Mouse (Mus musculus) intestine, embryonic 14.5 days (tissue): ENCODE measurements around the gene Noxred1. TPM values are rescaled to one million over a fixed set of nuclear protein-coding genes. Genes with fewer than 3 reads are reported as not detected.

ENCODE experiments used
- ATAC-seq: fragments of 200-750 bp; cut with Nextera tagmentation; replicated peaks from 2 replicates; pipeline ENCODE4 v1.8.0; 2017; ENCODE audit warnings: low read depth, moderate number of reproducible peaks, moderate TSS enrichment, moderate library complexity; ENCODE audit not compliant: low FRiP score, low TSS enrichment
- DNase-seq: peaks from one replicate; pipeline ENCODE4 v3.0.0-alpha.2; 2018; ENCODE audit warnings: low spot score
- H3K27ac ChIP-seq: fragments of 300-500 bp; sonication (generic); 2 replicates; pipeline ENCODE4 v1.5.1; 2014; ENCODE audit warnings: low read depth, mild to moderate bottlenecking, control low read depth
- H3K27me3 ChIP-seq: fragments of 300-500 bp; sonication (generic); replicated peaks from 2 replicates; pipeline ENCODE4 v1.6.1; 2014; ENCODE audit warnings: low read length, control low read depth; ENCODE audit not compliant: control insufficient read depth, insufficient read depth
- H3K36me3 ChIP-seq: fragments of 300-500 bp; sonication (generic); 2 replicates; pipeline ENCODE4 v1.6.1; 2014; ENCODE audit warnings: low read length, control low read depth; ENCODE audit not compliant: control insufficient read depth, insufficient read depth
- H3K4me1 ChIP-seq: fragments of 300-500 bp; sonication (generic); replicated peaks from 2 replicates; pipeline ENCODE4 v1.6.1; 2014; ENCODE audit warnings: low read length, control low read depth, mixed read lengths; ENCODE audit not compliant: control insufficient read depth, insufficient read depth
- H3K4me2 ChIP-seq: fragments of 300-500 bp; sonication (generic); 2 replicates; pipeline ENCODE4 v1.6.1; 2014; ENCODE audit warnings: low read length
- H3K4me3 ChIP-seq: fragments of 300-500 bp; sonication (generic); 2 replicates; pipeline ENCODE4 v1.5.1; 2014; ENCODE audit warnings: low read depth, low read length, control low read depth, mixed read lengths
- H3K9ac ChIP-seq: fragments of 300-500 bp; sonication (generic); 2 replicates; pipeline ENCODE4 v1.6.1; 2014; ENCODE audit warnings: mild to moderate bottlenecking, low read length
- H3K9me3 ChIP-seq: fragments of 300-500 bp; sonication (generic); 2 replicates; pipeline ENCODE4 v1.6.1; 2016; ENCODE audit warnings: low read length, control low read depth; ENCODE audit not compliant: control insufficient read depth
- WGBS: fragments of 180-500 bp; shearing (Covaris S2); extraction: QIAGEN DNeasy Blood & Tissue Kit; methylation state at CpG from one replicate; pipeline ENCODE4 v1.1.7; 2014; 5-methylcytosine and 5-hydroxymethylcytosine counted together
- microRNA-seq: library from miRNA; unstranded; fragments of <30 nt; microRNA quantifications from one replicate; pipeline ENCODE4, GENCODE M21; 2016
- polyA plus RNA-seq: library from polyadenylated mRNA; unstranded; fragments of >200 nt; fragmentation: Nextera tagmentation; extraction: Ambion mirVana; gene quantifications from 2 replicates; pipeline ENCODE4 v1.2.1, GENCODE M21; 2014

Noxred1 gene
- polyA plus RNA-seq, 1 experiment from 2014 or later = 0.73 TPM

DNA sequence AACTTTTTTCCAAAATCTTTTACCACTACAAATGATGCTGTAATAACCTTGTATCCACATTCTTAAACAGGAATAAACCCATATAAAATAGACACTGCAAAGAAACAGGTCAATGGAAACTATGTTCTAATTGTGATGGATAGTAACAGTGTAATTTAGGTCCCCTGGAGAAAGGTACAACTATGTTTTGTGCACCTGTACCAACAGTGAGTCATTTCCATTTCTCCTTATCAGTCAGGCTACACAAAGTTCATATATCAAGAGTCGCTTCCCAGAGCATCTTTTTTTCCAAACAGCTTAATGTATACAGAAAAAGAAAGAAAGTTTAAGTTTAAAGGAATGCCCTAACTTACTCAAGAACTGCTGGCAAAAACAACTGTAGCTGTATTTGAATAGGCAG is 43.5 kb downstream of the Noxred1 start:
- Histone ChIP-seq H3K27ac (no peak overlapping the region), H3K4me3 (no peak overlapping the region), H3K36me3 (no peaks in the 10 kb centered on the region), H3K27me3 (no peaks in the 10 kb centered on the region), H3K9ac (no peak overlapping the region), H3K4me2 (no peak overlapping the region), H3K4me1 (peaks cover 6% of the 10 kb centered on the region), H3K9me3 (no peaks in the 10 kb centered on the region)
- 50% methylated on average over 1 of the region's 1 CpGs for WGBS
- ATAC-seq (no peak), DNase-seq (no peak)

DNA sequence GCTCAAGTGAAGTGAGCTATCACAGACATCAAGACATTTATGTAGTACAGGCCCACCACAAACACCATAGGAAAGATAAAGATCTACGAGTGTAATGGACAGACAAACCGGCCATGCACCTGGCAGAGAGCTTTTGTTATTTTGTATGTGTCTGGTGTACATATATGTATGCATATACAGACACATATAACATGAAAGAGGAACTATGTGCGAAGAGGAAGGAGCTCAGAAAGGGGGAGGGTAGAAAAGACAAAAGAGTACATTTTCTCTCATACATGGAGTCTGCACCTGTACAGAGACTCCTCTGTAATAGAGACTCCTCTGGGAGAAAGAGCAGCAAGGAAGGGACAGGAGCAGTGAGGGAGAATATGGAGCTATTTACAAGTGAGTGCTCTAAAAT is 45.5 kb downstream of the Noxred1 start:
- H3K4me3 ChIP-seq = no peak overlapping the region
- no peak overlapping the region for H3K27ac ChIP-seq
- H3K36me3 ChIP-seq = no peaks in the 10 kb centered on the region
- DNase-seq = no peak
- 81% methylated on average over 3 of the region's 3 CpGs for WGBS
- H3K27me3 ChIP-seq = no peaks in the 10 kb centered on the region
- no peak overlapping the region for H3K4me2 ChIP-seq
- ATAC-seq = no peak
- H3K9ac ChIP-seq = no peak overlapping the region
- no peaks in the 10 kb centered on the region for H3K4me1 ChIP-seq
- H3K9me3 ChIP-seq = no peaks in the 10 kb centered on the region

DNA sequence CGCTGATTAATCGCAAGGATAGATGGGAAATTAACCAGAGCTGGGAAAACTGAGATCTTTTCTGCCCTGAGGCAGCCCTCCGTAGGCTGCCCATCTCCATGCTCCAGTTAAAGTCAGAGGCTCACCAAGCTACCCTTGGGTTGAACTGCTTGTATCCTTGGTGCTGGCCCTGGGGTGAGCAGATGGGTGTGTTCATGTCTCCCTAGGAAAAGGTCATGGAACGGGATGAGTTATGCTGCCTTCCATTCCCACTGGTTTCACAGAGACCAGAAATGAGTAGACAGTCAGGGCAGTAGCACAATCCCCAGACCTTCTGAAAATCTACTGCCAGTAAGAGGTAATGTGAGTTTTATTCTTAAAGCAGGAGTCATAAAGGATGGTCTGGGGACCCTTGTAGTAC is 60.9 kb downstream of the Noxred1 start:
- 96% methylated on average over 4 of the region's 4 CpGs for WGBS
- ATAC-seq = no peak
- no peak overlapping the region for H3K27ac ChIP-seq

DNA sequence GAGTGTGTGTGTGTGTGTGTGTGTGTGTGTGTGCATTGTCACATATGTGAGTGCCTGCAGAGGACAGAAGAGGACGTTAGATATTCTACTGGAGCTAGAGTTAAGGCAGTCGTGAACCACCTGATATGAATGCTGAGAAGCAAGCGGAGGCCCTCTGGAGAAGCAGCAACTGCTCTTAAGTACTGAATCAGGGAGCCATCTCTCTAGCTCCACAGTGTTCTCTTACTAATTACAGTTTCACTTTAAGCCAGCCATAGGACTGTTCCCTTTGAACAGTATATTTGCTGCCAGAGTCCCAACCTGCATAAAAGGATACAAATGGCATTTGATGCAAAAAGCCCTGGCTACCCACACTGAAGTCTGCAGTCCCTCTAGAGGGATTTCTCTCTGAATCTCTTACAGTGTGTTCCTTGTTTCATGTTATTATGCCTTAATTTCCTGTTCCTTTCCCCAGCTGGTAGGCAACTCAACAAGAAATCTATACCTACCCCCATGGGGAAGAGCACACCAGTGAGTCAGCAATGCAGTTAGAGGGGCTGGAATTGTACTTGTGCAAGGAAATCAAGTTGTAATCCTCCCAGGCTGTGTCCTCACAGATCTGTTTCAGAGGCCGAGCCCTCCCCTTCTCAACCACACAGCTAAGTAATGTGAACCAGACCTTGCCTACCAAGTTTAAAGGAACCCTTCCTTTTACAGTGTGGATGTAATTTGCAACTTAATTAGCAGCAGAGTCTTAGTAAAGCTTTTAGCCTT is 63.2 kb downstream of the Noxred1 start:
- no peak for DNase-seq
- Histone ChIP-seq H3K27me3 (no peaks in the 10 kb centered on the region), H3K9ac (no peak overlapping the region), H3K4me1 (no peaks in the 10 kb centered on the region), H3K36me3 (peaks cover 11% of the 10 kb centered on the region; the same call in 1 of the 2 replicates), H3K27ac (no peak overlapping the region), H3K4me2 (no peak overlapping the region), H3K9me3 (no peaks in the 10 kb centered on the region), H3K4me3 (no peak overlapping the region)
- WGBS = 83% methylated on average over 4 of the region's 4 CpGs
- no peak for ATAC-seq

More for the DNA sequence above, 60.9 kb downstream of the Noxred1 start:
- Histone ChIP-seq H3K4me3 (no peak overlapping the region), H3K27me3 (no peaks in the 10 kb centered on the region), H3K4me1 (no peaks in the 10 kb centered on the region), H3K36me3 (no peaks in the 10 kb centered on the region), H3K9me3 (no peaks in the 10 kb centered on the region), H3K9ac (no peak overlapping the region), H3K4me2 (no peak overlapping the region)
- no peak for DNase-seq

Small RNAs within 50 kb of the gene (microRNA-seq; reads per million reads assigned to microRNA genes)
- gene Gm47293 = not detected

Other genes starting within 250 kb of the Noxred1 start
- 0.15 and 0.56 TPM in 2 replicates for gene Zdhhc22, start 248.3 kb downstream of the Noxred1 start, polyA plus RNA-seq
- gene Tmem63c, start 217.4 kb downstream of the Noxred1 start, polyA plus RNA-seq = 0.62 and 1.0 TPM in 2 replicates
- 1.0 and 1.8 TPM in 2 replicates for gene Ngb, start 136.2 kb downstream of the Noxred1 start, polyA plus RNA-seq
- 47.7 and 48.8 TPM in 2 replicates for gene Gstz1, start 91.6 kb downstream of the Noxred1 start, polyA plus RNA-seq
- 17.1 and 19.2 TPM in 2 replicates for gene Pomt2, start 90.8 kb downstream of the Noxred1 start, polyA plus RNA-seq
- gene Samd15, start 39.0 kb downstream of the Noxred1 start, polyA plus RNA-seq = 1.1 and 1.4 TPM in 2 replicates
- gene Tmed8, start 38.3 kb downstream of the Noxred1 start, polyA plus RNA-seq = 2.6 TPM in 2 replicates
- 40.8 and 47.3 TPM in 2 replicates for gene Vipas39, start 27.5 kb upstream of the Noxred1 start, polyA plus RNA-seq
- gene Ahsa1, start 27.7 kb upstream of the Noxred1 start, polyA plus RNA-seq = 205 and 207 TPM in 2 replicates
- 0.22 and 0.40 TPM in 2 replicates for gene Ism2, start 61.0 kb upstream of the Noxred1 start, polyA plus RNA-seq
- gene Sptlc2, start 149.6 kb upstream of the Noxred1 start, polyA plus RNA-seq = 101 and 118 TPM in 2 replicates
- 286 and 300 TPM in 2 replicates for gene Slirp, start 205.2 kb upstream of the Noxred1 start, polyA plus RNA-seq
- 58.0 and 59.9 TPM in 2 replicates for gene Alkbh1, start 205.3 kb upstream of the Noxred1 start, polyA plus RNA-seq
- gene Snw1, start 233.5 kb upstream of the Noxred1 start, polyA plus RNA-seq = 121 and 142 TPM in 2 replicates